Mouse (Mus musculus) T-helper 17 cell (primary cell): ENCODE results near the gene Ppp1r9b.

Experiments used
- in situ Hi-C, 2 experiments: fragments of 300-600 bp; cut with MboI, MseI; formaldehyde crosslinking; loops; 1 replicate in 1 of 2; 2 replicates in 1 of 2; pipeline ENCODE4 v1.15.1; 2025; ENCODE audit warnings: high pct_unique_total_duplicates in 2 of 2

Ppp1r9b gene

DNA sequence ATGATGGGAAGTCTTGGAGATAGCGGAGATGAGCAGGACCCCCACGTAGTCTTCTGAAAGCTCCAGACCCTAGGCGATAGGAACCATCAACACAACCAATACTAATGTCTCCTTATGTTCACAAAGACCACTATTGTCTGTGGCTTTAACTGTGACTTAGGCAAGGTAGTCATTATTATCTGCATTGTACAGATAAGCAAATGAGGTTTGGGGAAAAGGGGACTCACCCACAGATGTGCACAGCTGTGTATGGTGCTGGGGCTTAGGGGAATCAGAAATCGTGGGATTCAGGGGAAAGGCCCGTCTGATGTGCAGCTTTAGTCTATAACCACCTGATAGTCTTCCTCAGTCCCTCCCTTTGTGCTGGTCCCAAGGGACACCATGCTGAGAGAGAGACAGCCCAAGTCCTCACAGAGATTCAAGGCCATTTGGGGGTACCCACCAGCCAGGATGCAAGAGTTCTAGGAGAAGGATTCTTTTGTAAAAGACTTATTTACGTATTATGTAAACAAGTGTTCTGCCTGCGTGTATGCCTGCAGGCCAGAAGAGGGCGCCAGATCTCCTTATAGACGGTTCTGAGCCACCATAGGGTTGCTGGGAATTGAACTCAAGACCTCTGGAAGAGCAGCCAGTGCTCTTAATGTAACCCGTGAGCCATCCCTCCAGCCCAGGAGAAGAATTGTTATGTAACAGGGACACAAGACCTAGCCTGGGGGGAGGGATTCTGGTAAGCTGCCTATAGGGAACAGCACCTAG is 31.6 kb downstream of the Ppp1r9b start:
- in situ Hi-C loops: no loop called here

GRCm38 (mm10) chr11:95023481-95023880 is 32.6 kb downstream of the Ppp1r9b start:
- in situ Hi-C loops: no loop called here

- in situ Hi-C loops: no loop called here
These were observed 33.8 kb downstream of the Ppp1r9b start for GRCm38 (mm10) chr11:95024439-95025184.

DNA sequence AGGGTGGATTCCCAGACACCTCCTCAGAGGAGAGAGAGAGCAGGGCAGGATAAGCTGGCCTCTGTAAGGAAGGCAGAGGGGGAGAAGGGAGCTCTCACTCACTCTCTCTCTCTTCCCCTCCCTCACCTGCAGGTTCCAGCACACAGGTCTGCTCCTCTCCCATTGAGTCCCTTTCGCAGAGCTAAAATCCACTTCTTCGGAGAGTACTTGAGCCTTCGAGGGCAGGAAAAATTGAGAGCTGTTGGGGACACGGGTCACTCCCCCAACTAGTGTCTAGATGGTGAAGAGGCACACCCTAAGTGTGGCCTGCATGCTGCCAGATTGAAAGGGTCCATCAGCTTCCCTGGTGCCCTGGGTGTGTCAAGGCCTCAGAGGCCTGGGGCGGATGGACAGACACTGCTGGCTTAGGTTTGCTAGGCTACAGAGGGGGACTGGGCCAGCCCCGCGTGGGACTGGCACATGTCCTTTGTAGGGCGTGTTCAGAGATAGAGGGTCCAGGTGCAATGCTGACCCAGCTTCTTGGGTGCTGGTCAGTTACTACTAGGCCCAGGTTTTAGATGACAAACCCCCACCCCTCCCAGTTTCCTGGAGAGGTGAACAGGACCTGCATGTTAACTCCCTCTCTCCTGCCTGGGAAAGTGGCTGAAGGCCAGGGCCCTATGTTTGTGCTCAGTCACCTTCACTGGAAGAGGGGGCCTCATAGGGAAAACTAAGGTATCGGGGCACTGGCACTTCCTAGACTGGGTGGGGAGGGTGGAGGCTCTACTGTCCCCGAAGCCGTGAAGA is 34.6 kb downstream of the Ppp1r9b start:
- in situ Hi-C loops: no loop called here

GRCm38 (mm10) chr11:95026090-95026542 is 35.3 kb downstream of the Ppp1r9b start:
- in situ Hi-C loops: no loop called here

DNA sequence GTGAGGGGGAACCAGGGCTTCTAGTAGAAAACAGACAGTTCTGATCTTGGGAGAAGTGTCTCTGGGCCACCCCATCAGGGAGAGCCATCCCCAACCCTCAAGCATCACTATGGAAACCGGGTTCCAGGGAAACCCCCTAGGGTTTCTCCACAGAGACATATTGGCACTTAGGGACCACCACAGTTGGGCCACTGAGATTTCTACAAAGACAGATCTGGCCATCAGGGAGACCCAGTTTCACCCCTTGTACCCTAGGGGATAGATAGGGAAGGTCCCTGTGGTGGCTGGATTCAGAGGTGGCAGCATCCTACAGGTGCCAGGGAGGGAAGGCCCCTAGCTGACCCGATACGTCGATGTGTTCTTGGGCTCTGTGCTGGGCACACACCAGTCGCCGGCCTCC is 36.0 kb downstream of the Ppp1r9b start:
- in situ Hi-C loops: no loop called here

DNA sequence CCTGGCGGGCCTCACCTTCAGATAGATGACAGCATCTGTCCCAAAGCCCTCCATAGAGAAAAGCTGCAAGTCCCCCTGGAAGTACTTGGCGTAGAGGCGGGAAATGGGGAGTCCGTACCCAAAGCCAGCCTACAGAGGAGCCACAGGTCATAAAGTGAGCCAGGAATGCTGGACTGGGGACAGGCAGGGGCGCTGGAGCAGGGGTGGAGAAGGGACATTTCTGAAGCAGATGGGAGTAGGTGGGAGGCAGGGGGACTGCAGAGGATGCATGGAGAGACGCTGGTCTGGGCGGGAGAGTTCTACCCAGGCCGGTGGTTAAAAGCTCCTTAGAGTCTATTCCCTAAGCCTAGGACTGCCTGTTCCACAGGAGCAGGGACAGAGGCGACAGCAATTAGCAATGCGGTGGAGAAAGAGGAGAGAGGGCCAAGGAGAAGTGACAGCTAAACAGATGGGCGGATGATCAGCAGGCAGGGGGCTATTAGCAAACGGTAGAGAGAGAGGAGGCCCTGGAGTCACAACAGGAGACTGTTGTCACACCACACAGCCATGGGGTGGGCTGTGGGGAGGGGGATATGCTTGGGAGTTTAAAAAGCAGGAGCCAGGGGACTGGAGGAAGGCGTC is 37.1 kb downstream of the Ppp1r9b start:
- in situ Hi-C loops: no loop called here

GRCm38 (mm10) chr11:95032945-95033344 is 42.1 kb downstream of the Ppp1r9b start:
- in situ Hi-C loops: no loop called here

DNA sequence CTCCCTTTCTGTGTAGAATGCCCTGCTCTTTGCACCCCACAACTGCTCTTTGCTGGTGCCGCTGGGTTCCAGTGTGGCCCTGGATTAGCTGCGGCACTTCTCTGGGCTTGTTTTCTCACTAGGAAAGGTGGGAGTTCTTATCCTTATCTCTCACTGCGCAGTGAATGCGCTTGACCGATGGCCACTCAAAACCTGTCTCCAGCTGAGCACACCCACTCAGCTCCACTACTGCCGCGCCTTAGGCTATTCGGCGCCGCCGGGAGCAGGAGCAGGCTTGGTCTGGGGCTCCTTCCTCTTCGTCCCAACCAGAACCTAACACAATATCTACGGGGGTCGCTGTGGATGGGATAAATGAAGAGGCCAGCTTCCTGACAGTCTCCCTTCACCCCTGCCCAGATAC is 42.8 kb downstream of the Ppp1r9b start:
- in situ Hi-C loops: no loop called here

DNA sequence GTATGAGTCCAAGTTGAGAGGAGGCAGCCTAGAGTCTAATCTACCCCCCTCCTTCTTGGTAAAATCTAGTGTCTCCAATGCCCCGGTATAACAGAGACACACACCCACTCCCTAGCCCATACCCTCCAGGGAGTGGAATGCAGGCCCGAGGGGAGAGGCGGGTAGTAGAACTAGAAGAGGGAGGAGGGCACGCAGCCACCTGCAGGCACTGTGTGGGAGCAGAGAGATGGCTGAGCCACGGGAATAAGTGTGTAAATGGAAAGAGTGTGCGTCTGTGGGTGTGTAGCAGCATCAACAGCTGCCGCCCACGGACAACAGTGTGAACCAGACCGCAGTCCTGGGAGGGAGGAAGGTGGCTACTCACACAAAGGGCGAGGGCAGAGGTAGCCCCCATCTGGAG is 44.1 kb downstream of the Ppp1r9b start:
- in situ Hi-C loops: no loop called here

- in situ Hi-C loops: no loop called here
These were observed 45.7 kb downstream of the Ppp1r9b start for GRCm38 (mm10) chr11:95036521-95036920.

DNA sequence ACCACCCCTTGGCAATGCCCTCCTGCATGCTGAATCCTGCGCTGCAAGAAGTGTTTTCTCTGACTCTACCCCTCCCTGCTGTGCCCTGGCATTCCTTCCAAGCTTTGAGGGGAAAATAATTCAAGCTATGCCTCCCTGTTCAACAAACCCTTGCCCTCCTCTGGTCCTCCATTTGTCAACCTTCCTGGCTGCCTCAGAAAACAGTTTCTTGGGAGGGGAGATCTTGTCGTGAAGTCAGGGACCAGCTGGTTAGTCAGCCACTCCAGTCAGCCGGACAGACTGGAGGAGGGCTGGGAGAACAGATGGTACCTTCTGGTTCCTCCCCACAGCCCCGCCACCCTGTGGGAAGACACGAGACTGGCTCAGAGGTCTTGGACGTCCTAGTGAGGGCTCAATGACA is 46.5 kb downstream of the Ppp1r9b start:
- in situ Hi-C loops: no loop called here

- in situ Hi-C loops: no loop called here
These were observed 47.5 kb downstream of the Ppp1r9b start for GRCm38 (mm10) chr11:95038156-95038817.

DNA sequence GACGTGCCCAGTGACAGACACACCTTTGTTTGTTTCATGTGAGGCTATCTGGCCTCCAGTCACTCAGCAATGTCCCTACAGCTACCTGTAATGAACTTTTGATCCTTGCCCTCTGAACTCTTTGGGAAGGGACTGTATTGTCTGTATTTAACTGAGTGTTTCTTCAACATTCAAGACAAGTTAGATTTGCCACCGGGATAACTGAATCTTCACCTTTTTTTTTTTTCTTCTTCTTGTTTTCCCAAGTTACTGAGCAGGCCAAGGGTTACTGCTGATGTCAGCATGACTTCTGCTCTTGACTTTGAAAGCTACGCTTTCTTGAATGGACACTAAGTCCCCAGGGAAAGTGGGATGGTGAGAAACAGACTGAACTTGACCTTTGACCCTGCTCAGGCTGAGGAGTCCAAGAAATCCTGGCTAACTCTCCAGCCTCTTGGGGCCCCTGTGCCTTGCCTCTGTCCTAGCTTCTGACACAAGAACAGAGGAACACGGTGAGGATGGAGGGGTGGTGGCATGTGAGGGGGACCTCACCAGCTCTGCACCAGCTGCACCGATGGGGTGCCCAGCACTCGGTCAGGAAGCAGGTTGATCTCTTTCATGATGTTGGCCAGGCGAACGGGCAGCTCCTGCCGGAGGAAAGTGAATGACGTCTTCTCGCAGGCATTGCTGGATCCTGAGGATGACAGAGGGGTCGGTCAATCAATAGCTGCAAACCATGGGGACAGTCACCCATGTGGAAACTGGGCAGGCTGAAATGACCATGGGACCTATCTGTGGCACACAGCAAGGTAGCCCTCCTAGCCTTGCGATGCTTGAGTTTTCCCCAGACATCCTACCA is 48.2 kb downstream of the Ppp1r9b start:
- in situ Hi-C loops: no loop called here

DNA sequence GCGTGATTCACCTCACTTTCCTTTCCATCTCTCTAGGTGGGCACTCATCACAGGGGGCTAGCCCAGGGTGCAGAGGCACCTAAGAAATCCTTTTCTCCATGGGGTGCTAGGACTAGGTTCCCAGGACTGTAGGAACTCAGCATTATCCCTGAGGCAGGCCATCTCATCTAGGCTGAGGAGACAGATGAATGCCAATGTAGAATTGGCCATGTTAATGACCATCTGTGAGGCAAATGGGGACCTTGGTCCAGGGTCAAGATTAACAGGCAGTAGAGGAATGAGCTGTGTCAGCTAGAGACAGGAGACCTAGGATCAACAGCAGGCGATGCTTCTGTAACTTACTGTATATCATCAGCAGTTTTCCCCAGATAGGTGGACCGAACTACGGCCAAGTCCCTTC is 48.9 kb downstream of the Ppp1r9b start:
- in situ Hi-C loops: loop anchor here in 1 of 2 experiments (5.0 kb wide), 1 partner anchor 193 kb away; no protein-coding TSS in a partner anchor

DNA sequence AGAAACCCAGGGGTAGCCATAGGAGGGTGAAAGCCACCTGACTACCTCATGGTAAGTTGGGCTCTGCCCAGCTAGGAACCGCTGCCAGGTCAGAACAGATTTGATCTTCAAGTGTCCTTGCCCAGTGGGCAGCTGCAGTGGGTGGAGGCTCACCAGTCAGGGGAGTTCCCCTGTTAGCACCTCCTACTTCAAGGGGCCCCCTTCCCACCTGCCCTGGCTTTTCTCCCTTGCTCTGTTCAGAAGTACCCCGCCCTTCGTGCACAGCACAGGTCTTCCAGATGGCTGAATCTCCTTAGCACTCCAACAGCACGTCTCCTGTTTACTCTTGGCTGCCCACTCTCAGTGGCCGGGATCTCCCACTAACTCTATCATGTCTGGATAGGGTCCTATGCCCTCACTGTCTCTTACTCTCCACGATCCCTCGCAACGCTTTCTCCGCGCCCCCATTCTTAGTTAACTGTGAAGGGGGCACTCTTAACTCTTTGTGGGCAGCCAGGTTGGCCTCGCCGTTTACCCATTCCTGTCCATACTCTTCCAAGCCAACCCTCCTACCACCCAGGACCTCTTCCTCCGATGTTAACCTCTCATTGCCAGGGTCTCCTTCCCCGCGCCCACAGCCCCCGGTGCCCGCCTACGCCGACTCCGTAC is 49.8 kb downstream of the Ppp1r9b start:
- in situ Hi-C loops: loop anchor here in 1 of 2 experiments (5.0 kb wide), 1 partner anchor 192 kb away; no protein-coding TSS in a partner anchor

- in situ Hi-C loops: loop anchor here in 1 of 2 experiments (5.0 kb wide), 1 partner anchor 191 kb away; no protein-coding TSS in a partner anchor
These were observed 50.3 kb downstream of the Ppp1r9b start, which contains the start of gene Pdk2 for GRCm38 (mm10) chr11:95041139-95041609. Gene Pdk2, minus strand, starts transcription at chr11:95041354.

DNA sequence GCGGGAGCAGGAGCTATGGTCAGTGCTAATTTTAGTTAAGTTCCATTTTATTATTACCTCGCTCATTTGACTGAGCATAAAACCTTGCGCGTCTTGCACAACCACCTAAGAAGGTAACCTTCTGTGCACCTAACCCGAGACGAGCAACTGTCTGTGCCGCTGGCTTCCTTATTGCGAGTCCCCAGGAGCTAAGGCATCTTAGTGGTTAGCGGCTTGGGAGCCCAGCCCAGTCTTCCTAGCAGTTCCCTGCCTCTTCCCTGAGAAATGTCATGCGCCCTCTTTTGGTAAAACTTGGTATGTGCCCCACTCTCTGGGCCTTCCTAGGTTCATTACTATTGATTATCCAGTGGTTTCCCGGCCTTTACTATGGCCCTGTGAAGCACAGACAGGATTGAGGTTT is 51.3 kb downstream of the Ppp1r9b start:
- in situ Hi-C loops: loop anchor here in 1 of 2 experiments (5.0 kb wide), 1 partner anchor 190 kb away; no protein-coding TSS in a partner anchor

GRCm38 (mm10) chr11:95043060-95043459 is 52.2 kb downstream of the Ppp1r9b start:
- in situ Hi-C loops: loop anchor here in 1 of 2 experiments (5.0 kb wide), 1 partner anchor 189 kb away; no protein-coding TSS in a partner anchor
